Mouse (Mus musculus): ENCODE measurements around the gene Lzic.

DNA sequence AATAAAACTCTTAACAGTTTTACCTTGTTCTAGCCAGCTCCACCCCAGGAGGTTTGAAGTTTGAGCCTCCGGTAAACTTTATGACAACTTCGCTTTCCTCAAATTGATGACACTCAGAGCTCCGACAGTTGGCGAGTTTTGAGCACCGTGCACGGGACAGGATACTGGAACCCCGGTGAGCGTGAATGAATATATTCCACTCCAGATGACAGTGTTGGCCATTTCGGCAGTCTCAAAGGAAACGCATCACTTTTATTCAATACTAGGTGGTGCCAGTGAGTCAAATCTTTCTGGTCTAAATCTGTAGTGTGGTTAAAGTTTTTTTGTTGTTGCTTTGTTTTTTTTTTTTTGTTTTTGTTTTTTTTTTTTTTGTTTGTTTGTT, 787 bp downstream of the Lzic start:
- no peak for TF ChIP-seq ZC3H11A (IDR thresholded peaks at IDR 0.05; ENCODE audit: low read depth, low read length)
- TF ChIP-seq POLR2A (IDR thresholded peaks at IDR 0.05; ENCODE audit: control insufficient read depth in 1 of 2, insufficient read depth in 1 of 2, low read depth in 1 of 2, low read length in 2 of 2, poor library complexity in 1 of 2) = no peak
- no peak for TF ChIP-seq HCFC1 (IDR thresholded peaks at IDR 0.05; ENCODE audit: low read depth, low read length)
- TF ChIP-seq CTCF (IDR thresholded peaks at IDR 0.05 in 2 of 3, conservative IDR thresholded peaks at IDR 0.05 in 1 of 3; ENCODE audit: control insufficient read depth in 1 of 3, insufficient read depth in 1 of 3, low read depth in 2 of 3, low read length in 3 of 3, poor library complexity in 1 of 3, severe bottlenecking in 1 of 3) = peak in 1 of 3 experiments; percentile 43; a peak in 3 of 6 replicates
- no peak for TF ChIP-seq MAX (IDR thresholded peaks at IDR 0.05; ENCODE audit: low read length)
- TF ChIP-seq MEF2A (IDR thresholded peaks at IDR 0.05; ENCODE audit: extremely low read depth, insufficient replicate concordance, low read depth, low read length, poor library complexity, severe bottlenecking) = no peak
- TF ChIP-seq USF1 (IDR thresholded peaks at IDR 0.05; ENCODE audit: low read depth, low read length) = no peak
- TF ChIP-seq CHD2 (IDR thresholded peaks at IDR 0.05; ENCODE audit: low read length) = no peak
- TF ChIP-seq SMC3 (IDR thresholded peaks at IDR 0.05; ENCODE audit: low read depth, low read length) = 0 out of 2 replicates have a peak, but pooled peaks have one; percentile 8
- no peak for TF ChIP-seq NRF1 (IDR thresholded peaks at IDR 0.05; ENCODE audit: insufficient read depth, low read depth, low read length, poor library complexity, severe bottlenecking)
- TF ChIP-seq KAT2A (conservative IDR thresholded peaks at IDR 0.05; ENCODE audit: low read depth, low read length) = no peak
- TF ChIP-seq TAL1 (IDR thresholded peaks at IDR 0.05; ENCODE audit: low read length) = no peak
